Mouse (Mus musculus): ENCODE measurements around the gene Hoxa13. TPM values are rescaled to one million over a fixed set of nuclear protein-coding genes. Genes with fewer than 3 reads are reported as not detected.
A peak's percentile ranks its signal among the peaks of the same experiment; 100 is the strongest.

Hoxa13 gene
- polyA plus RNA-seq, 1 experiment from 2014 or later: not detected

DNA sequence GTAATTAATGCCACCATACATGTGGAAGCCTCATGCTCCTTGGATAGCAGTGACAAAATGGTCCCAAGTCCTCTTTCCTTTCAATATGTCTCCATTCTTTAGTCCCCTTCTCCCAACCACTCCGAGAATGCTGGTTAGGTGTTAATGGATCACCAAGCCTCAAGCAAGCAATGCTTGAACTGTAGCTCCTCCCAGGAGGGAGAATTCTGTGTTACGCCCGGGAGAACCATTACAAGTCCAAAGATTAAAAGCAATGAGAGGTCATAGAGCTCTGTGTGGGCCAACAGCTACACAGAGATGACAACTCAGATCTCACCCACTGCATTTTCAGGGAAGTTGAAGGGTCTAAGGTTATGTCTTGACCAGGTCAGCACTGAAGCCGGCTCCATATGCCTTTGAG lies 37.8 kb upstream of the Hoxa13 start:
- DNase-seq (ENCODE audit: low spot score): no peak
- no peaks in the 10 kb centered on the region for H3K4me1 ChIP-seq (replicated peaks; ENCODE audit: insufficient read depth, low read length)
- no peak overlapping the region for H3K4me2 ChIP-seq (ENCODE audit: low read length)
- H3K36me3 ChIP-seq (ENCODE audit: insufficient read depth, low read length): no peaks in the 10 kb centered on the region
- H3K27me3 ChIP-seq (ENCODE audit: insufficient read depth, low read length): no peaks in the 10 kb centered on the region
- no peak overlapping the region for H3K9ac ChIP-seq (ENCODE audit: low read depth, low read length)
- H3K27ac ChIP-seq: no peak overlapping the region
- WGBS: 47% methylated on average over 4 of the region's 4 CpGs
- H3K9me3 ChIP-seq (replicated peaks; ENCODE audit: low read length): no peaks in the 10 kb centered on the region
- TF ChIP-seq CTCF (IDR thresholded peaks at IDR 0.05; ENCODE audit: low read depth): no peak
- ATAC-seq (replicated peaks; ENCODE audit: low FRiP score, low read depth): no peak
- no peak overlapping the region for H3K4me3 ChIP-seq (replicated peaks; ENCODE audit: low read depth, low read length)

DNA sequence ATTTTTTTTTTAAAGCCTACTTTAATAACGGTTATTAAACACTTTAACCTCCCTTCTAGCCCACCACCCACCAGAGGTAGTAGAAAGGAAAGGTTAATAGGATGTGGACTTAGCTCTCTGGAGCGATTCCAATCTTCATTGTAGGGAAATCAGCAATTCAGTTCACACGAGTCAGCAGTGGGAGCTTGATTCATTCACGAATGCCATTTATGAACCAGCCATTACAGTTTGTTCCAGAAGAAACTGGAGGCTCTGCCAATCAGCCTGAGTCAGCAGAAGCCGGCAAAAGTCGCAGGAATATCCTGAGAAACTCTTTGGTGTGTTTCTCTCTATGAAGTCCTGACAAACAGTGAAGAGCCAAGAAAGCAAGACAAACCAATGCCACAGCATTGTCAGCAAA lies 33.9 kb upstream of the Hoxa13 start:
- no peak for TF ChIP-seq CTCF (IDR thresholded peaks at IDR 0.05; ENCODE audit: low read depth)
- Histone ChIP-seq H3K9me3 (replicated peaks; ENCODE audit: low read length) (no peaks in the 10 kb centered on the region), H3K27me3 (ENCODE audit: insufficient read depth, low read length) (peaks cover 29% of the 10 kb centered on the region), H3K9ac (ENCODE audit: low read depth, low read length) (no peak overlapping the region), H3K4me1 (replicated peaks; ENCODE audit: insufficient read depth, low read length) (0 out of 2 replicates have a peak, but pooled peaks cover 4% of the 10 kb centered on the region), H3K36me3 (ENCODE audit: insufficient read depth, low read length) (no peaks in the 10 kb centered on the region), H3K27ac (no peak overlapping the region), H3K4me2 (ENCODE audit: low read length) (no peak overlapping the region), H3K4me3 (replicated peaks; ENCODE audit: low read depth, low read length) (no peak overlapping the region)
- 71% methylated on average over 6 of the region's 6 CpGs for WGBS
- ATAC-seq (replicated peaks; ENCODE audit: low FRiP score, low read depth) (no peak), DNase-seq (ENCODE audit: low spot score) (no peak)

DNA sequence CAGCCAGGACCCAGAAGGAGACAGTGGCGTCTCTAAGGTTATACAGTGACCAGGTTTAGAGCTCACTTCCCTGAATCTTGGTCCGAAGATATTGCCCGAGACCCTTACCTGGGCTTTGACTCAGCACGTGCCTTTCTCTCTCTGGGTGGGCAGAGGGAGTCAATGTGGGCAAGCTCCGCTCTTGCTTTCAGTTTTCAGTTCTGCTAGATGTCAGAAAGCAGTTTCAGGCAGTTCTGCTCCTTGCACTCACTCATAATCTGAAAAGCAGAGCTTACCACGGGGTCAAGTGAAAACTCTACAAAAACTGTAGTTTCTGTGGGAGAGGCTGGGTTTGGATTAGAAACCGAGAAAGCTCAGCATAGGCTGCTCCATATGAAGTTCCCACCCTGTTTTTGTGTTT lies 31.6 kb upstream of the Hoxa13 start:
- no peak overlapping the region for H3K4me3 ChIP-seq (replicated peaks; ENCODE audit: low read depth, low read length)
- no peak overlapping the region for H3K4me2 ChIP-seq (ENCODE audit: low read length)
- no peak for TF ChIP-seq CTCF (IDR thresholded peaks at IDR 0.05; ENCODE audit: low read depth)
- H3K9me3 ChIP-seq (replicated peaks; ENCODE audit: low read length): no peaks in the 10 kb centered on the region
- H3K36me3 ChIP-seq (ENCODE audit: insufficient read depth, low read length): no peaks in the 10 kb centered on the region
- no peak overlapping the region for H3K9ac ChIP-seq (ENCODE audit: low read depth, low read length)
- peaks cover 37% of the 10 kb centered on the region for H3K27me3 ChIP-seq (ENCODE audit: insufficient read depth, low read length)
- WGBS: 76% methylated on average over 7 of the region's 7 CpGs
- H3K27ac ChIP-seq: no peak overlapping the region
- ATAC-seq (replicated peaks; ENCODE audit: low FRiP score, low read depth): no peak
- 0 out of 2 replicates have a peak, but pooled peaks cover 4% of the 10 kb centered on the region for H3K4me1 ChIP-seq (replicated peaks; ENCODE audit: insufficient read depth, low read length)
- DNase-seq (ENCODE audit: low spot score): no peak

DNA sequence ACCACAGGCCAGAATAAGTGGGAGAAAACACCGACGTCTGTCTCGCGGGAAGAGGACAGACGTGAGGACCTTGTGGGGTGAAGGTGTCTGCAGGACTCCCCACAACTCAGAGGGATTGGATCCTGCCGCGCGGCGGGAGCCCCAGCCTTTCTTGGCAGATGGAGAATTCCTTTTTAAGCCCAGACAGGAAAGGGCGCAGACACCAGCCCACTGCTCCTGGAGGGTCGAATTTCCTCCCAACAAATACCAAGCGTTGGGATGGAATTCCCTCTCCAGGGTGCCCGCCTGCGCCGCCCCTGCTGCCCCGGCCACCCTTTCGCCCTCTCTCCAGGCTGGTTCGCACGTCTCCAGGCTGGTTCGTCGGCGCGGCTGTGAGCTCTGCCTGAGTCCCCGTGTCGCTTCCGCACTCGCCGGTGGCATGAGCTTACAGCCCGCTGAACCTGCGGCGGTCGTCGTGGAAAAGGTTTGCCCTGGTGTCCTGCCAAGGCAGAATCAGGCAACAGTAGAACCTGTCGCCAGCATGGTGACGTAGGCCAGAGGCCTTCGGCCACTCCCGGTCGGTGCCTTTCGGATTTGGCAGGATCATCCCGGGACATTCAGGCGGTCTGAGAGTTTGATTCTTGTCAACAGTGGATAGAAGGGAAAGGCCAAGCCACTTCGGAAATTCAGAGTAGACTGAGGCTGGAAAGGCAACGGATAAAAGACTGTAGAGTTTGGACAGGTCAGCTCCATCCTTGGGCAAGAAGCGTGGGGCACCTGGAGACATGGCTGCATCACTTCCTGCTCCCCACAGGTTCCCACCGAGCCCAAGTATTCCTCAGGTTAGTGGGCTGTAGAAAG lies 30.6 kb upstream of the Hoxa13 start:
- Histone ChIP-seq H3K36me3 (ENCODE audit: insufficient read depth, low read length) (no peaks in the 10 kb centered on the region), H3K4me3 (replicated peaks; ENCODE audit: low read depth, low read length) (peak overlapping the region; percentile 30), H3K27ac (no peak overlapping the region), H3K4me1 (replicated peaks; ENCODE audit: insufficient read depth, low read length) (0 out of 2 replicates have a peak, but pooled peaks cover 4% of the 10 kb centered on the region), H3K9me3 (replicated peaks; ENCODE audit: low read length) (no peaks in the 10 kb centered on the region), H3K4me2 (ENCODE audit: low read length) (peak overlapping the region; percentile 56), H3K9ac (ENCODE audit: low read depth, low read length) (peak overlapping the region; percentile 35; the same call in 1 of the 2 replicates), H3K27me3 (ENCODE audit: insufficient read depth, low read length) (peaks cover 37% of the 10 kb centered on the region)
- DNase-seq (ENCODE audit: low spot score) (peak; percentile 76), ATAC-seq (replicated peaks; ENCODE audit: low FRiP score, low read depth) (no peak; the same call in 1 of the 2 replicates)
- 3% methylated on average over 45 of the region's 45 CpGs for WGBS
- no peak for TF ChIP-seq CTCF (IDR thresholded peaks at IDR 0.05; ENCODE audit: low read depth)

DNA sequence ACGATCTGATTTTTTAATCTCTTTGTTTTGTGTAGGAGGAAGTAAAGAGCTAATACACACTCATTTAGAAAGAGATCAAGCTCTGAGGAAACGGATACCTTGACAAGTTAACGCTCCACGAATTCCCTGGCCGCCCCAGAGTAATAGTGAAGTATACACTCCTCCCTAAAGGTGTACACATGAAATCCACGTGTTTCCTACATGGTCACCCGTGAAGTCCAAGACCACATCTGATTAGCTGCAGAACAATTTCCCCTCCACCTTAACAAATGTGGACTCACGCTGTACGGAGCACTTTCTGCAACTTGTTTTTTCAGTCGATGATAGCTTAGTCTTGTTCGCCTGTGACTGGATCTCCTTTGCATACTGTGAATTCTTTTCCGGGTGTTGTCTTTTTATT lies 29.5 kb upstream of the Hoxa13 start:
- Histone ChIP-seq H3K9me3 (replicated peaks; ENCODE audit: low read length) (no peaks in the 10 kb centered on the region), H3K27me3 (ENCODE audit: insufficient read depth, low read length) (peaks cover 37% of the 10 kb centered on the region)
- WGBS: 8% methylated on average over 12 of the region's 12 CpGs

DNA sequence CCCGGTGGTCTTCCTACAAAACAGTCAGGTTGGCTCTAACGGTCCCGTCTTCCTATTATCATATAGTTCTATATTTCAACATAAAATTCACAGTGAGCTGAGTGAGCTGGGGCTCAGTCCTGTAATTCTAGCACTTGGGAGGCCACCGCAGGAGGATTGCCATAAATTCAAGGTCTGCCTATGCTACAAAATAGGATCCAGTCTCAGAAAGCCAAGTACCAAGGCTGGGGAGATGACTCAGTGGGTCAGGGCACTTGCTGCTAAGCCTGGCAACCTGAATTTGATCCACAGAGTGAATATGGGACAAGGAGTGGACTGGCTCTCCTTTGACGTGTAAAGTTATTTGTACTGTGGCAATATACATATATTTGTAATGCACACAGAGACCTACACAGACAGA lies 23.2 kb upstream of the Hoxa13 start:
- H3K4me1 ChIP-seq (replicated peaks; ENCODE audit: insufficient read depth, low read length): no peaks in the 10 kb centered on the region
- no peaks in the 10 kb centered on the region for H3K9me3 ChIP-seq (replicated peaks; ENCODE audit: low read length)
- H3K27me3 ChIP-seq (ENCODE audit: insufficient read depth, low read length): peaks cover 4% of the 10 kb centered on the region; the same call in 1 of the 2 replicates
- ATAC-seq (replicated peaks; ENCODE audit: low FRiP score, low read depth): no peak
- no peak for DNase-seq (ENCODE audit: low spot score)
- TF ChIP-seq CTCF (IDR thresholded peaks at IDR 0.05; ENCODE audit: low read depth): no peak
- H3K36me3 ChIP-seq (ENCODE audit: insufficient read depth, low read length): no peaks in the 10 kb centered on the region
- WGBS: 70% methylated on average over 5 of the region's 5 CpGs
- no peak overlapping the region for H3K4me2 ChIP-seq (ENCODE audit: low read length)
- no peak overlapping the region for H3K27ac ChIP-seq
- no peak overlapping the region for H3K9ac ChIP-seq (ENCODE audit: low read depth, low read length)
- H3K4me3 ChIP-seq (replicated peaks; ENCODE audit: low read depth, low read length): no peak overlapping the region

More for the DNA sequence above, 29.5 kb upstream of the Hoxa13 start:
- Histone ChIP-seq H3K9ac (ENCODE audit: low read depth, low read length) (no peak overlapping the region), H3K4me1 (replicated peaks; ENCODE audit: insufficient read depth, low read length) (0 out of 2 replicates have a peak, but pooled peaks cover 4% of the 10 kb centered on the region), H3K27ac (no peak overlapping the region), H3K4me3 (replicated peaks; ENCODE audit: low read depth, low read length) (no peak overlapping the region), H3K4me2 (ENCODE audit: low read length) (no peak overlapping the region), H3K36me3 (ENCODE audit: insufficient read depth, low read length) (no peaks in the 10 kb centered on the region)
- no peak for TF ChIP-seq CTCF (IDR thresholded peaks at IDR 0.05; ENCODE audit: low read depth)
- ATAC-seq (replicated peaks; ENCODE audit: low FRiP score, low read depth) (no peak), DNase-seq (ENCODE audit: low spot score) (peak; percentile 36)
